Mouse (Mus musculus) lung, postnatal 0 days (tissue): Measurements from ENCODE around the gene Rnf215. TPM values are rescaled to one million over a fixed set of nuclear protein-coding genes. Genes with fewer than 3 reads are reported as not detected.

Experiments
- ATAC-seq: fragments of 200-750 bp; cut with Nextera tagmentation; 2 replicates; pipeline ENCODE4 v1.8.0; 2017; ENCODE audit warnings: moderate library complexity
- DNase-seq: peaks from one replicate; pipeline ENCODE4 v3.0.0-alpha.2; 2016; ENCODE audit warnings: low spot score
- H3K27ac ChIP-seq: fragments of 300-500 bp; sonication (generic); 2 replicates; pipeline ENCODE4 v1.5.1; 2014; ENCODE audit warnings: antibody characterized with exemption, mild to moderate bottlenecking, low read length, mixed read lengths
- H3K27me3 ChIP-seq: fragments of 300-500 bp; sonication (generic); replicated peaks from 2 replicates; pipeline ENCODE4 v1.6.1; 2014; ENCODE audit warnings: low read length, mixed read lengths; ENCODE audit not compliant: insufficient read depth
- H3K36me3 ChIP-seq: fragments of 300-500 bp; sonication (generic); 2 replicates; pipeline ENCODE4 v1.6.1; 2014; ENCODE audit warnings: low read length, mixed read lengths; ENCODE audit not compliant: insufficient read depth
- H3K4me1 ChIP-seq: fragments of 300-500 bp; sonication (generic); 2 replicates; pipeline ENCODE4 v1.6.1; 2014; ENCODE audit warnings: antibody characterized with exemption, low read depth, low read length, mixed read lengths; ENCODE audit not compliant: insufficient read depth
- H3K4me2 ChIP-seq: fragments of 300-500 bp; sonication (generic); replicated peaks from 2 replicates; pipeline ENCODE4 v1.6.1; 2014; ENCODE audit warnings: low read depth, mild to moderate bottlenecking, low read length, moderate library complexity, mixed read lengths
- H3K4me3 ChIP-seq: fragments of 300-500 bp; sonication (generic); 2 replicates; pipeline ENCODE4 v1.5.1; 2014; ENCODE audit warnings: low read depth, low read length
- H3K9ac ChIP-seq: fragments of 300-500 bp; sonication (generic); replicated peaks from 2 replicates; pipeline ENCODE4 v1.6.1; 2014; ENCODE audit warnings: low read depth, mild to moderate bottlenecking
- H3K9me3 ChIP-seq: fragments of 300-500 bp; sonication (generic); 2 replicates; pipeline ENCODE4 v1.6.1; 2016; ENCODE audit warnings: low read length, mixed read lengths
- CTCF ChIP-seq: IDR thresholded peaks from 2 replicates; pipeline ENCODE4 v1.5.1; 2016; ENCODE audit warnings: antibody characterized with exemption, mild to moderate bottlenecking
- EP300 ChIP-seq: IDR thresholded peaks from 2 replicates; pipeline ENCODE4 v1.6.1; 2016; ENCODE audit warnings: antibody characterized with exemption, mild to moderate bottlenecking, control low read depth
- WGBS: fragments of 180-500 bp; shearing (Covaris S2); extraction: QIAGEN DNeasy Blood & Tissue Kit; methylation state at CpG from one replicate; pipeline ENCODE4 v1.1.7; 2014; 5-methylcytosine and 5-hydroxymethylcytosine counted together
- polyA plus RNA-seq: library from polyadenylated mRNA; unstranded; fragments of >200 nt; fragmentation: Nextera tagmentation; extraction: Ambion mirVana; gene quantifications from 2 replicates; pipeline ENCODE4 v1.2.1, GENCODE M21; 2015

The Rnf215 gene
- polyA plus RNA-seq, 1 experiment from 2014 or later, result 59.0 TPM

DNA sequence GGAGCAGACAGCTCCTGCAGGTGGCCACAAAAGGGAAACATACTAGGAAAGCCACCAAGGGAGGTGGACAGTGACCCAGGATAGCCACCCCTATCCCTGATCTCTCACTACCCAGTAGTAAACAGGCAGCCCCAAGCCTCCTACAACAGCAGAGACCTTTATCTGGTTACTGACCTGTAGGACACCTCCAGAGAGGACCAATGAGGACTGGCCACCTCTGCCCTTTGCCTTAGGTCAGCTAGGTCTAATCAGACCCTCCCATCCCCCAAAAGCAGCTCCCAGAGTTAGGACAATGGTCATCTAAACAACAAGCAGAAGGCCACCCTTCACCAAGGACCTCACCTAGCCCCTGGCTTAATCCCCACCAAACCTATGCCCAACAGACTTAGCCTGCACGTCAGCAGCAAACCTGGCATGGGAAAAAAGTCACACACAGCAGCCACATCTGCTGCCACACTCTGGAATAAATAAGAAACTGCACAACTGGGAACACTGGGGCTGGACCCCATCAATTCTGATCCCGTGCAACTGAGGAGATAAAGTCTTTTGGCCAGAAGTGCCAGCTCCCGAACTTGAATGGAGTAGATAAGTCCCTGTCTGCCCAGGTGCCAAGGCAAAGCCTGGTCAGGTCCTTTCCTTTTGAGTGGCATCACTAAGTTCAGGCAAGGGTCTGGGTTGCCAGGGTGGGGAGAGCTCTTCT, 17.5 kb upstream of the Rnf215 start:
- 18% methylated on average over 3 of the region's 3 CpGs for WGBS
- ATAC-seq (no peak), DNase-seq (peak; percentile 21)
- Histone ChIP-seq H3K4me3 (peak overlapping the region; percentile 43), H3K27ac (no peak overlapping the region), H3K4me2 (peak overlapping the region; percentile 82), H3K27me3 (no peaks in the 10 kb centered on the region), H3K36me3 (no peaks in the 10 kb centered on the region), H3K9me3 (no peaks in the 10 kb centered on the region), H3K4me1 (peaks cover 6% of the 10 kb centered on the region; the same call in 1 of the 2 replicates), H3K9ac (peak overlapping the region; percentile 13; the same call in 1 of the 2 replicates)
- no peak for TF ChIP-seq EP300
- peak; percentile 44 for TF ChIP-seq CTCF

GRCm38 (mm10) chr11:4118081-4118921, 16.7 kb upstream of the Rnf215 start:
- H3K36me3 ChIP-seq, result no peaks in the 10 kb centered on the region
- 3% methylated on average over 36 of the region's 41 CpGs for WGBS
- H3K9ac ChIP-seq, result peak overlapping the region; percentile 13
- DNase-seq (peak; percentile 89), ATAC-seq (peak; percentile 77)
- peaks cover 6% of the 10 kb centered on the region; the same call in 1 of the 2 replicates for H3K4me1 ChIP-seq
- no peaks in the 10 kb centered on the region for H3K27me3 ChIP-seq
- peak overlapping the region; percentile 43 for H3K4me3 ChIP-seq
- H3K9me3 ChIP-seq, result no peaks in the 10 kb centered on the region
- H3K27ac ChIP-seq, result no peak overlapping the region
- peak overlapping the region; percentile 82 for H3K4me2 ChIP-seq
- TF ChIP-seq EP300 (no peak), CTCF (no peak)

DNA sequence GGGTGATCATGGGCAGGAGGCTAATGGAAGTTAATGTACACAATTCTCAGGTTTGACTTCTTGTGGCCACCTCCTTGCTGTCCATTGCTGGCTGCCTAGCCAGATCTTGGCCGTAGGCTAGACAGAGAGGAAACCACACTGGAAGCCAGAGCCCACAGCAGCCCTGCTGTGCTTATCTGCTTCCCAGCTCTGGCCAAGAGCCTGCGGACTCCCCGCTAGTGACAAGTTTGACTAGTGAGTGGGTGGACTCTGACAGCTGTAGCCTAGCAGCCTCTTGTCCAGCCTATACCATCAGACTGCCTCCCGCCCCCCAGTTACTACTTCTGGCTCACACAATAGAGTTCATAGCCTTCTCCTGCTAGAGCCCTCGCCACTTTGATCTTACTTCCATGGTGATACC, 15.4 kb upstream of the Rnf215 start:
- Histone ChIP-seq H3K9me3 (no peaks in the 10 kb centered on the region), H3K27me3 (no peaks in the 10 kb centered on the region), H3K4me2 (no peak overlapping the region), H3K36me3 (no peaks in the 10 kb centered on the region), H3K9ac (no peak overlapping the region), H3K4me3 (no peak overlapping the region), H3K4me1 (peaks cover 6% of the 10 kb centered on the region; the same call in 1 of the 2 replicates), H3K27ac (no peak overlapping the region)
- TF ChIP-seq EP300 (no peak), CTCF (no peak)
- DNase-seq (no peak), ATAC-seq (no peak)
- 35% methylated on average over 5 of the region's 5 CpGs for WGBS

DNA sequence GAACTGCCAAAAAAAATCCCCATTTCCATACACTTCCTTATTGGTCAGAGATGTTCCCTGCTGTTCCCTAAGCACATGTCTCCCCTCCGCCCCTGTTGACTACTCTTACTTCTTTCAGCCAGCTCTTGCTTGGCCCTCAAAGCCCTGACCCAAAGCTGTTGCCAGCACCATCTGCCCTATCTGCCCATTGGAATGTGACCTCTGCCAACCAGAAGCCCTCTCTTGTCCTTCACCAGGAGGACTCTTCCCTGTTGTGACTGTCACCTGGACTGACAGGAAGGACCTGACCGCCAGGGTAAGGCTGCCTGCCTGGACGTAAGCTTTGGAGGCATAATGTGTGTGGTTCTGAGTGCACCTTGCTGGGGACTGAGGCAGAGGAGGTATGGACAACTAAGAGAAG, 13.3 kb upstream of the Rnf215 start:
- TF ChIP-seq EP300, result no peak
- no peak for TF ChIP-seq CTCF
- no peak overlapping the region for H3K4me3 ChIP-seq
- no peaks in the 10 kb centered on the region; the same call in 1 of the 2 replicates for H3K9me3 ChIP-seq
- H3K4me2 ChIP-seq, result no peak overlapping the region
- WGBS, result 71% methylated on average over 3 of the region's 3 CpGs
- H3K27me3 ChIP-seq, result no peaks in the 10 kb centered on the region
- H3K9ac ChIP-seq, result no peak overlapping the region
- no peaks in the 10 kb centered on the region for H3K36me3 ChIP-seq
- peaks cover 6% of the 10 kb centered on the region; the same call in 1 of the 2 replicates for H3K4me1 ChIP-seq
- H3K27ac ChIP-seq, result peak overlapping the region; percentile 33; the same call in 1 of the 2 replicates
- no peak for ATAC-seq
- DNase-seq, result no peak

DNA sequence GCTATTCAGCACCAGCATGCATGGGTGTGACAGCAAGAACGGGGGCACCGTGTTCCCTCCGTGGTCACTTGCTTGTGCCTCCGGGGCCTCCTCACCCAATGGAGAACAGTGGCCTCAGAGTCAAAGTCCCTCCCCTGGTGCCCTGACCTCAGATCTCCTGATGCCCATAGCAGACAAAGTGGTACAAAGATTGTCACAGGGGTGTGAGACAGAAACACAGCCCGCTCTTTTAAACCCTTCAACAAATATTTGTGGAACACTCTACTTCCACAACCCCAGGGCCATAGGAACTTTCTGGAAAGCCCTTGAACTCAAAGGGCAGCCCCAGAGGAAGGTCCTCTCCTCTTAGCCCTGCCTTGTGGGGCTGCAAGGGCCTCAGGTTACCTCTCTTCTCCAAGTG, 12.8 kb upstream of the Rnf215 start:
- TF ChIP-seq CTCF (no peak), EP300 (no peak)
- H3K4me3 ChIP-seq, result no peak overlapping the region
- H3K4me1 ChIP-seq, result peaks cover 5% of the 10 kb centered on the region; the same call in 1 of the 2 replicates
- no peak overlapping the region for H3K4me2 ChIP-seq
- no peaks in the 10 kb centered on the region; the same call in 1 of the 2 replicates for H3K9me3 ChIP-seq
- H3K9ac ChIP-seq, result no peak overlapping the region
- no peak for DNase-seq
- H3K27me3 ChIP-seq, result no peaks in the 10 kb centered on the region
- ATAC-seq, result peak; percentile 37
- peak overlapping the region; percentile 33; the same call in 1 of the 2 replicates for H3K27ac ChIP-seq
- 45% methylated on average over 5 of the region's 5 CpGs for WGBS
- no peaks in the 10 kb centered on the region for H3K36me3 ChIP-seq
